Mouse (Mus musculus) kidney, postnatal 4 days (tissue): ENCODE measurements at regions not wholly inside any gene's neighbourhood (a gene's known extent, or its start where the extent isn't known, plus 50 kb on each side); places are given as distances from the start of the nearest gene placed in this dataset.

Experiments used
- DNase-seq, 2 experiments: peaks; one replicate each; pipeline ENCODE4 v3.0.0; 2021; ENCODE audit warnings: mixed read lengths in 2 of 2

DNA sequence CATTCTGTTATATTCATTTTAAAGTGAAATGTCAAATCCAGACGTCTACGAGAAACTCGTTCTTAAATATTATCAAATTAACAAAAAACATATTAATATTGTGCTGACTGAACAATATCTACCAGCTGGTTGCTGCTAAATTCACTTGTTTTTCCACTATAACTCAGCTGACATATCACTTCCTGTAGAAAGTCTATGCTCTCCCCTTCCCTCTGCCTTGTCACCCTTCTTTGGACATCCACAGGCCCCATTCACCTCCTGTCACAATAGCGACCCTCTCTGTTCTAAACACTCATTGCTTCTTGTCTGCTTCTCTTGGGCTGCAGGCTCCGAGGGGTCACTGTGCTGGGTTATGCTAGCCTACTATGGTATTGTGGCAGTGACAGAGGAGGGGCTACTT lies 52.5 kb upstream of the Cplx2 start:
- DNase-seq = peak in 1 of 2 experiments; percentile 31

DNA sequence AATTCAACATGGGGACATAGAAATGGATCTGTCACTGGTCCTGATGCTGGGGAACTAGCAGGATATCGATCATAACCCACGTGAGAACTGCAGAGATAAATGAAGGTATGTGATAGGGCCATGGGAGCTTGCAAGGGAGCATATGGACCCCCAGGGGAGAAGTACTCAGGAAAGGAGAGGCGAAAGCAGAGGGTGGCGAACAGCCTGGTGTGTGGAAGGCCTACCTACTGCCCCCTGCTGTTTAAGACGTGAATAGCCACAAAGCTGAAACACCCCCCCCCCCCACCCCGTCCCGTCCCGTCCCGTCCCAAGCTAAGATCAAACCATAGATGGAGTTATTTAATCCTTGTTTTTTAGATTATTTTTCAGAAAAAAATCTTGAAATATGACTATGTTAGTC lies 50.9 kb upstream of the Cplx2 start:
- no peak for DNase-seq

DNA sequence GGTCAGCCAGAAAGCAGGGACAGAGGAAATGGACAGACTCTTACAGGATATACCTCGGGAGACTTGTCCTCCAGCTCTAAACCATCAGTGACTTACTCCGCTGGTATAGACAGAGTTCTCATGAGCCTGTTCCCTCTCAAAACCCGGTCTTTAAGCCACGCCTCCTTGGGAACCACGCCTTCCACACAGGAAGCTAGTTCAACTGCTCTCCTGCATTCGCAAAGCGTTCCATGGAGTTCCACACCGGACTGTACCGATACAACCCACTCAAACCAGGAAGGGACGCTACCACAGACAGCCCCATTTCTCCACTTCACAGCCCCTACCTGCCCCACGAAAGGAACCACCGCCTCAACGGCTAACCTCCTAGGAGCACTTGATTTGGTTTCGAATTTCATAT lies 50.1 kb upstream of the Cplx2 start:
- DNase-seq = no peak
